Mouse (Mus musculus) forebrain, embryonic 10.5 days (tissue): ENCODE data around the gene Csrnp3. TPM values are rescaled to one million over a fixed set of nuclear protein-coding genes. Genes with fewer than 3 reads are reported as not detected.

Experiments used
- DNase-seq: peaks from one replicate; pipeline ENCODE4 v3.0.0-alpha.2; 2017; ENCODE audit warnings: low spot score; ENCODE audit errors: extremely low spot score
- H3K27ac ChIP-seq: fragments of 300-500 bp; sonication (generic); 2 replicates; pipeline ENCODE4 v1.5.1; 2016; ENCODE audit warnings: mild to moderate bottlenecking
- H3K27me3 ChIP-seq: fragments of 300-500 bp; sonication (generic); 2 replicates; pipeline ENCODE4 v1.6.1; 2016; ENCODE audit warnings: mild to moderate bottlenecking; ENCODE audit not compliant: poor library complexity, severe bottlenecking
- H3K36me3 ChIP-seq: fragments of 300-500 bp; sonication (generic); replicated peaks from 2 replicates; pipeline ENCODE4 v1.6.1; 2016; ENCODE audit warnings: mild to moderate bottlenecking, moderate library complexity
- H3K4me1 ChIP-seq: fragments of 300-500 bp; sonication (generic); 2 replicates; pipeline ENCODE4 v1.6.1; 2016
- H3K4me3 ChIP-seq: fragments of 300-500 bp; sonication (generic); 2 replicates; pipeline ENCODE4 v1.5.1; 2016; ENCODE audit warnings: mild to moderate bottlenecking, moderate library complexity
- H3K9me3 ChIP-seq: fragments of 300-500 bp; sonication (generic); 2 replicates; pipeline ENCODE4 v1.6.1; 2016; ENCODE audit warnings: mild to moderate bottlenecking, moderate library complexity
- WGBS: fragments of 180-500 bp; shearing (Covaris S2); methylation state at CpG from one replicate; pipeline ENCODE4 v1.1.7; 2016; 5-methylcytosine and 5-hydroxymethylcytosine counted together
- polyA plus RNA-seq: library from polyadenylated mRNA; unstranded; fragments of >200 nt; fragmentation: Nextera tagmentation; extraction: Ambion mirVana; gene quantifications from 2 replicates; pipeline ENCODE4 v1.2.1, GENCODE M21; 2016

Gene Csrnp3
- polyA plus RNA-seq, 1 experiment from 2014 or later, result 6.6 TPM

DNA sequence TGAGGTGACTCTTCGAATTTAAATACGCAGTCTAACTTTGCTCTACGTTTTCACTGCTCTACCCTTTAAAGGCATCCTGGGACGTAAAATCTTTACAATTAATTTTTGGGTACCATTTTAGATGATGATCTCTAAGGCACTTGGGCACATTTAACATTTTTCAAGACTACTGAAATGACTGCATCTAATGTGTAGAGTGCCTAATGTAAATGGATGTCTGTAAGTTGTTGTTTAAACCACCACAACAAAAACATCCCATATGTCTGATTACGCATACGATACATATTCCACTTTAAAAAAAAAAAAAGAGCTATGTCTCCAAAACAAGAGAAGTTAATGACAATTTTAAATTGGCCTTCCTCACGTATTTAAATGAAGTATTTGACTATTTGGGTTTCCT is 85.7 kb downstream of the Csrnp3 start:
- 60% methylated on average over 7 of the region's 7 CpGs for WGBS
- no peak for DNase-seq
- H3K36me3 ChIP-seq, result no peaks in the 10 kb centered on the region
- H3K4me3 ChIP-seq, result peak overlapping the region; percentile 57
- no peaks in the 10 kb centered on the region for H3K9me3 ChIP-seq
- peak overlapping the region; percentile 88 for H3K27ac ChIP-seq
- H3K27me3 ChIP-seq, result no peaks in the 10 kb centered on the region
- H3K4me1 ChIP-seq, result peaks cover 38% of the 10 kb centered on the region

DNA sequence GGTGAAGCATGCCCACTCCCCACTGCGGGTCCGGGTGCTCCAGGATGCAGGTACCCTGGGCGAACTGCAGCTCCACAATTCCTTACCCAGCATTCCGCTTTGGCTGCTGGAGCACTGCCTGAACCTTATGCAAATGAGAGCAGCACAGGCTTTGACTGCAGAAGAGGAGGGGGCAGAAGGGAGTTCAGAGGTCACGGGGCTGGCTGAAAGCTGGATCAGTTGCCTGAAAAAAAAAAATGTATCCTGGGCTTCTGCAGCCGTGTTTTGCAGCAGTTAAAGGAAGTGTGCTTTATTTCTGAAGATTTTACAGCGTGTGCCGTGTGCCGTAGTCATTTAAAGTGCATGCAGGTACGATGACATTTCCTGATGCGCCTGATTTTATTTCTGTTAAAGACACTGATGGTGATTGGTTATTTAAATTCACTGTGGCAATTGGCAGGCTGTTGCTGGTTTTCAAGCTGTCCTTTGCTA is 86.3 kb downstream of the Csrnp3 start:
- 2% methylated on average over 11 of the region's 11 CpGs for whole genome bisulfite sequencing
- H3K4me1 ChIP-seq, result peaks cover 38% of the 10 kb centered on the region
- no peaks in the 10 kb centered on the region for H3K9me3 ChIP-seq
- H3K4me3 ChIP-seq, result peak overlapping the region; percentile 57
- DNase-seq, result peak; percentile 83
- H3K36me3 ChIP-seq, result no peaks in the 10 kb centered on the region
- no peaks in the 10 kb centered on the region for H3K27me3 ChIP-seq
- peak overlapping the region; percentile 88 for H3K27ac ChIP-seq

GRCm38 (mm10) chr2:65934099-65934498 is 88.5 kb downstream of the Csrnp3 start:
- Histone ChIP-seq H3K4me1 (peaks cover 55% of the 10 kb centered on the region), H3K27ac (no peak overlapping the region), H3K9me3 (no peaks in the 10 kb centered on the region), H3K36me3 (no peaks in the 10 kb centered on the region), H3K4me3 (no peak overlapping the region), H3K27me3 (no peaks in the 10 kb centered on the region)
- no peak for DNase-seq
- WGBS, result 70% methylated on average over 2 of the region's 2 CpGs

DNA sequence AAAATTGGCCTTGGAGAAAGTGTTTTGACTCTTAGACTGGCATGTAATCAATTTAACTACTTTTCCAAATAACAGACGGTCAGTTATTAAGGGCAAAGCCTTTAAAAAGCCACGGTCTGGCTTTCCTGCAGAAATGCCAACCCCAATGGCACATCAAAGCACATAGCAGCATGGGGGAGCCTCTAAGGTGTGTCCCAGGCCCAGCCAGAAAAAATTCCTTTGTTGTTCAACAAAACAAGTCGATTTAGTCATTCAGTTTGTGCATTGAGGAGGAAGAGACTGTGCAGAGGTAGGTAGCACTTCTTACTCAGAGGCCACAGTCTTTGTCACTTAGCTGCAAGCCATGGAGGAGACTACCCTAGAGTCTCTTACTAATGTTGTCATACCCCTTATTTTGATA is 93.3 kb downstream of the Csrnp3 start:
- H3K27ac ChIP-seq, result no peak overlapping the region
- WGBS, result 18% methylated on average over 3 of the region's 3 CpGs
- H3K4me3 ChIP-seq, result no peak overlapping the region
- H3K27me3 ChIP-seq, result no peaks in the 10 kb centered on the region
- no peak for DNase-seq
- H3K9me3 ChIP-seq, result no peaks in the 10 kb centered on the region
- peaks cover 31% of the 10 kb centered on the region for H3K4me1 ChIP-seq
- H3K36me3 ChIP-seq, result no peaks in the 10 kb centered on the region

DNA sequence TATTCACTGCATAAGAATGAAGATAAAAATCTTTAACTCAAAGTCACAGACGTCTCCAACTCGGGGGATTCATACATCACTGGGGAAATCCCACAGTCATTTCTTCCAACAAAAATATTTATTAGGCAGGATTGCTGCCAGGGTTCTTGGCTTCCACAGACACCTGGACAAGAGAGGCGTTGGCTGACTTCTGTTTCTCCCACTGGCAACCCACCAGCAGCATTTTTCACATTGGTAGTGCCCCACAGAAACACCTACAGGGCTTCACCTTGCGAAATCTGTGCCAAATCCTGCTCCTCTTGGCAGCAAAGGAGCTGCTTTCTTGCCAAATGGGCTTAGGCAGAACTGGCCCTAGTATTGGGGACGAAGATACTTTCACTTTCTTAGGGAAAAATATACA is 94.8 kb downstream of the Csrnp3 start:
- 88% methylated on average over 5 of the region's 5 CpGs for WGBS
- H3K4me1 ChIP-seq, result peaks cover 27% of the 10 kb centered on the region
- H3K27ac ChIP-seq, result no peak overlapping the region
- no peaks in the 10 kb centered on the region for H3K9me3 ChIP-seq
- H3K27me3 ChIP-seq, result no peaks in the 10 kb centered on the region
- no peak for DNase-seq
- no peak overlapping the region for H3K4me3 ChIP-seq
- H3K36me3 ChIP-seq, result no peaks in the 10 kb centered on the region

- peaks cover 27% of the 10 kb centered on the region for H3K4me1 ChIP-seq
- DNase-seq, result no peak
- no peaks in the 10 kb centered on the region for H3K9me3 ChIP-seq
- no peaks in the 10 kb centered on the region for H3K27me3 ChIP-seq
- H3K27ac ChIP-seq, result no peak overlapping the region
- H3K36me3 ChIP-seq, result no peaks in the 10 kb centered on the region
- WGBS, result 92% methylated on average over 4 of the region's 4 CpGs
- H3K4me3 ChIP-seq, result no peak overlapping the region
Measured at GRCm38 (mm10) chr2:65942346-65942745, 96.8 kb downstream of the Csrnp3 start.

- H3K27me3 ChIP-seq, result no peaks in the 10 kb centered on the region
- H3K4me3 ChIP-seq, result no peak overlapping the region
- DNase-seq, result no peak
- no peak overlapping the region for H3K27ac ChIP-seq
- no peaks in the 10 kb centered on the region for H3K9me3 ChIP-seq
- 0 out of 2 replicates have a peak, but pooled peaks cover under 1% of the 10 kb centered on the region for H3K4me1 ChIP-seq
- 93% methylated on average over 16 of the region's 16 CpGs for WGBS
- H3K36me3 ChIP-seq, result peaks cover 16% of the 10 kb centered on the region
Measured at GRCm38 (mm10) chr2:65948808-65949207, 103.2 kb downstream of the Csrnp3 start.

GRCm38 (mm10) chr2:65953726-65954340 is 108.3 kb downstream of the Csrnp3 start:
- WGBS, result 92% methylated on average over 17 of the region's 17 CpGs
- Histone ChIP-seq H3K4me1 (0 out of 2 replicates have a peak, but pooled peaks cover 7% of the 10 kb centered on the region), H3K27ac (no peak overlapping the region), H3K27me3 (no peaks in the 10 kb centered on the region), H3K4me3 (no peak overlapping the region), H3K9me3 (no peaks in the 10 kb centered on the region), H3K36me3 (peaks cover 14% of the 10 kb centered on the region)
- no peak for DNase-seq

DNA sequence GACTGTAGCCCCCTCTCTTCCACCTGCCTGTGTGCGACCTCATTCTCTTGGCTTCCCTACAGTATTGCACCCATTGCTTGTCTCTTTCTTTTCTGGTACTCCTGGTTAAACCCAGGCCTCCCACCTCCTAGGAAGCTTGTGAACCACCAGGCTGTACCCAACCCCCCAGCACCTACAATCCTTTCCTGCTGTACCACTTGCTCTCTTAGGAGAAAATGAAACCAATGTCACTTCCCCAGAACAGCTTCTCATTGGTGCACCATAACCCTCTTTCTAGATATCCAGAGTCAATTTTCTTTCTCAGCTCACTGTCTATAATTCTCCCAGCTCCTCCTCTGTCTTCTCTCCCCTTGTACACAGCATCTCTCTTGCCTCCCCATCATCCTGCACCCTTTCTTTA is 110.2 kb downstream of the Csrnp3 start:
- no peaks in the 10 kb centered on the region for H3K27me3 ChIP-seq
- H3K9me3 ChIP-seq, result no peaks in the 10 kb centered on the region
- no peak overlapping the region for H3K4me3 ChIP-seq
- 0 out of 2 replicates have a peak, but pooled peaks cover 7% of the 10 kb centered on the region for H3K4me1 ChIP-seq
- no peak for DNase-seq
- no peak overlapping the region for H3K27ac ChIP-seq
- no peaks in the 10 kb centered on the region for H3K36me3 ChIP-seq
- 87% methylated on average over 1 of the region's 1 CpGs for WGBS

GRCm38 (mm10) chr2:65956727-65957126 is 111.2 kb downstream of the Csrnp3 start:
- Histone ChIP-seq H3K36me3 (no peaks in the 10 kb centered on the region), H3K27me3 (no peaks in the 10 kb centered on the region), H3K27ac (no peak overlapping the region), H3K4me1 (0 out of 2 replicates have a peak, but pooled peaks cover 7% of the 10 kb centered on the region), H3K4me3 (no peak overlapping the region), H3K9me3 (no peaks in the 10 kb centered on the region)
- DNase-seq, result no peak
- WGBS, result 91% methylated on average over 9 of the region's 9 CpGs

DNA sequence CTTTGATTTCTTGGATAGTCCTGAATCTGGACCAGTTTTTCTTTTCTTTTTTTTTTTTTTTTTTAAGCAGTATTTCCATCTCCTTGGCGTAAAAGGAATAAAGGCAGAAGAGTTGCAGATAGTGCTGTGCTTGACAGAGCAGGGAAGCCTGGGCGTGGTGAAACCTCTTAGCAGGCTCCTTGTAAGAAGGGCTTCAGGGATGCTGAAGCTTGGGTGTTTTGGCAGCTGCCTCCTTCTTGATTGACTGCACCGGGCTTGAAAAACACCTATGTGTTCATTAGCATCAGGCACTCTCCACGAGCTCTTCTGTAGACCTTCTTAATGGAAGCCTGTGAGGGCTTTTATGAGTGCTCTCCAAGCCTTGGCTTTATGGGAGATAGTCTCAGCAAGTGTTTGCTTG is 117.9 kb downstream of the Csrnp3 start:
- no peaks in the 10 kb centered on the region for H3K36me3 ChIP-seq
- 79% methylated on average over 4 of the region's 4 CpGs for WGBS
- no peak overlapping the region for H3K4me3 ChIP-seq

GRCm38 (mm10) chr2:65968810-65969209 is 123.2 kb downstream of the Csrnp3 start:
- H3K4me1 ChIP-seq, result no peaks in the 10 kb centered on the region
- H3K9me3 ChIP-seq, result no peaks in the 10 kb centered on the region
- H3K4me3 ChIP-seq, result no peak overlapping the region
- no peaks in the 10 kb centered on the region for H3K27me3 ChIP-seq
- no peak overlapping the region for H3K27ac ChIP-seq
- WGBS, result 82% methylated on average over 4 of the region's 4 CpGs
- no peak for DNase-seq
- H3K36me3 ChIP-seq, result peaks cover 12% of the 10 kb centered on the region

More for the DNA sequence above, 117.9 kb downstream of the Csrnp3 start:
- no peaks in the 10 kb centered on the region for H3K27me3 ChIP-seq
- no peaks in the 10 kb centered on the region for H3K4me1 ChIP-seq
- no peaks in the 10 kb centered on the region for H3K9me3 ChIP-seq
- no peak for DNase-seq
- H3K27ac ChIP-seq, result no peak overlapping the region

- H3K9me3 ChIP-seq, result no peaks in the 10 kb centered on the region
- H3K27me3 ChIP-seq, result no peaks in the 10 kb centered on the region
- H3K4me3 ChIP-seq, result no peak overlapping the region
- H3K4me1 ChIP-seq, result peaks cover 12% of the 10 kb centered on the region
- H3K36me3 ChIP-seq, result peaks cover 12% of the 10 kb centered on the region
- 89% methylated on average over 4 of the region's 4 CpGs for WGBS
- no peak for DNase-seq
- no peak overlapping the region for H3K27ac ChIP-seq
Measured at GRCm38 (mm10) chr2:65973907-65974306, 128.3 kb downstream of the Csrnp3 start.
